Mouse (Mus musculus): Measurements from ENCODE around the gene Arhgef15. TPM values are rescaled to one million over a fixed set of nuclear protein-coding genes. Genes with fewer than 3 reads are reported as not detected.

Arhgef15 gene
- polyA plus RNA-seq, 1 experiment from 2014 or later, result 10.5 TPM

DNA sequence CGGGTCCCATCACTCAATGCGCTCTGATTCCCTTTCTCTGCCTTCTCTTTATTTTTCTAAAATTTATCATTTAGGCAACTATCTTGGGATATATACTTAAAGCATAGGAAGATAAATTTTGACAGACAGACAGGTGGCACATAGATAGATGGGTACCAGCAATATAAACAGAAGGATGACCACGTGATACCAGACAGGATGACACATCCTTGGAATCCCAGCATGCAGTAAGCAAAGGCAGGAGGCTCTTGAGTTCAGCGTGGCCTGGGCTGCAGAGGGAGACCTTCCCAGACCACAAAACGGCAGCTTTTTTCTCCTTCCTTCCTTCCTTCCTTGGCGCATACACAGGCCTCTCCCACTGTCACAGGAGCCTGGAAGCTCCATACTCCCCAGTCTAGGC is 59.4 kb downstream of the Arhgef15 start:
- WGBS, result 75% methylated on average over 6 of the region's 6 CpGs
- Histone ChIP-seq H3K36me3 (peaks cover 1% of the 10 kb centered on the region; the same call in 1 of the 2 replicates), H3K9ac (no peak overlapping the region), H3K9me3 (no peaks in the 10 kb centered on the region), H3K27ac (no peak overlapping the region), H3K4me1 (peaks cover 6% of the 10 kb centered on the region), H3K4me3 (no peak overlapping the region), H3K4me2 (replicated peaks) (no peak overlapping the region), H3K27me3 (replicated peaks) (no peaks in the 10 kb centered on the region)
- no peak for ATAC-seq (ENCODE audit: low FRiP score, low read depth)

DNA sequence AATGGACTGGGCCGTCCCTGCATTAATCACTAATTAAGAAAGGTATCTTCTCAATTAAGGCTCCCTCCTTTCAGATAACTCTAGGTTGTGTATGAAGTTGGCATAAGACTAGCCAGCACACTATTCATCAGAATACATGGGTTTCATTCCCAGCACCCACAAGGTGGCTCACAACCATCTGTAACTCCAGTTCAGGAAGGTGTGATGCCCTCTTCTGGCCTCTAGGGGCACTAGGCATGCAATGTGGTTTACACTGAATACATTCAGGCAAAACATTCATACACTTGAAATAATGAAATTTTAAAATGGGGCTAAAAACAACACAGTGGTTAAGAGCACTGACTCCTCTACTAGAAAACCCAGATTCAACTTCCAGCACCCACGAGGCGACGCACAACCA is 60.2 kb downstream of the Arhgef15 start:
- H3K36me3 ChIP-seq, result no peaks in the 10 kb centered on the region
- no peak overlapping the region for H3K27ac ChIP-seq
- no peaks in the 10 kb centered on the region; the same call in 1 of the 2 replicates for H3K4me1 ChIP-seq
- no peaks in the 10 kb centered on the region for H3K27me3 ChIP-seq (replicated peaks)
- no peak for ATAC-seq (ENCODE audit: low FRiP score, low read depth)
- H3K9me3 ChIP-seq, result no peaks in the 10 kb centered on the region
- 47% methylated on average over 4 of the region's 4 CpGs for WGBS
- H3K4me2 ChIP-seq (replicated peaks), result no peak overlapping the region
- no peak overlapping the region for H3K9ac ChIP-seq
- H3K4me3 ChIP-seq, result no peak overlapping the region

DNA sequence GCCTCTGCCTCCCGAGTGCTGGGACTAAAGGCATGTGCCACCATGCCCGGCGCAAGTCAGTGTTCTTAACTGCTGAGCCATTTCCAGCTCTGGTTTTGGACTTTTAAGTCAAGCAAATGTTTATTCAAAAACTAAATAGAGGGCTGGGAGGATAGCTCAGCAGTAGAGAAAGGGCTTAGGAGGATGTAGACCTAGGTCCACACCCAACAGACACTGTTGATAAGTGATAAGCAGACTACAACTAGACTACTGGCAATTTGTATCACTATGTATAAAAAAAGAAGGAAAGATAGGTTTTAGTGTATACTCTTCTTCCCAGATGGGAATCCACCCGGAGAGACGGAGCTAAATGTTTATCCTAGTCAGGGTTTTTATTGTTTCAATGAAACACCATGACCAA is 61.0 kb downstream of the Arhgef15 start:
- H3K9me3 ChIP-seq, result no peaks in the 10 kb centered on the region
- H3K9ac ChIP-seq, result no peak overlapping the region
- no peak overlapping the region for H3K4me3 ChIP-seq
- 93% methylated on average over 5 of the region's 5 CpGs for WGBS
- no peak overlapping the region for H3K27ac ChIP-seq
- H3K4me1 ChIP-seq, result no peaks in the 10 kb centered on the region; the same call in 1 of the 2 replicates
- ATAC-seq (ENCODE audit: low FRiP score, low read depth), result no peak
- H3K4me2 ChIP-seq (replicated peaks), result no peak overlapping the region
- H3K36me3 ChIP-seq, result no peaks in the 10 kb centered on the region
- no peaks in the 10 kb centered on the region for H3K27me3 ChIP-seq (replicated peaks)

DNA sequence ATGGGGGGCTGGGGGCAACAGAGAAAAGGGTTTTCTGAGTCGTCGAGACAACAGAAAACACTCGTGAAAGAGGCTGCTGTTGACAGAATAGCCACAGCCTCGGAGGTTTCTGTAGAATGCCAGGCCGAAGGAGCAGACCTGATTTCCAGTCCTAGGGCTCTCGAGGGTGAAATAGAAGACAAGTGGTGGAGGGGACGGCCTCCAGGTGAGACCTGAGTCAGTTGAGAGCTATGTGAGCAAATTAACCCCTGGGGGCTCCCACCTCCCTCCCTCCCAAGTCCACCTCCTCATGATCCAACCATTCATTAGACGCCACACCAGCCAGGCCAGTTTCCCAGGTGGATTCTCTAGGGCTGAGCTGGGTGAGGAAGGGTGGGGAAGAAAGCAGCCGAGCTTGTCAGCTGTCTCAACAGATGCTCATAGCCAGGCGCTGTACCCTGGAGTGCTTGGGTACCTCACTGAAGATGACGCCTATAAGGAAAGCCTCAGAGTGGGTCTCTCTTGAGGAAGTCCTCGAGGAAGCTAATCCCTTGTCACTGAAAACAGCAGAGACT is 63.3 kb downstream of the Arhgef15 start:
- no peak overlapping the region for H3K27ac ChIP-seq
- WGBS, result 75% methylated on average over 12 of the region's 12 CpGs

More for the DNA sequence above, 63.3 kb downstream of the Arhgef15 start:
- H3K27me3 ChIP-seq (replicated peaks), result no peaks in the 10 kb centered on the region
- no peak overlapping the region for H3K9ac ChIP-seq
- no peak overlapping the region for H3K4me3 ChIP-seq
- H3K36me3 ChIP-seq, result no peaks in the 10 kb centered on the region
- H3K4me1 ChIP-seq, result no peaks in the 10 kb centered on the region
- H3K4me2 ChIP-seq (replicated peaks), result no peak overlapping the region
- no peaks in the 10 kb centered on the region for H3K9me3 ChIP-seq
- ATAC-seq (ENCODE audit: low FRiP score, low read depth), result no peak

Small RNA genes within 50 kb of the gene (microRNA-seq; reads per million reads assigned to microRNA genes)
- gene Mir3062, result 7.6 reads per million, percentile 20 among the genes with 10 or more reads in this experiment

Other genes starting within 250 kb of the Arhgef15 start
- gene Ndel1, start 85.6 kb downstream of the Arhgef15 start, polyA plus RNA-seq (2016; fragmentation: Nextera tagmentation; extraction: Ambion mirVana), result 80.4 and 81.5 TPM in 2 replicates
- 0.05 TPM in 1 of 2 replicates, not detected in the other for gene Rnf222, start 68.9 kb downstream of the Arhgef15 start, polyA plus RNA-seq (2016; fragmentation: Nextera tagmentation; extraction: Ambion mirVana)
- gene Rpl26, start 55.9 kb downstream of the Arhgef15 start, polyA plus RNA-seq (2016; fragmentation: Nextera tagmentation; extraction: Ambion mirVana), result 732 and 743 TPM in 2 replicates
- gene Odf4, start 30.4 kb downstream of the Arhgef15 start, polyA plus RNA-seq (2016; fragmentation: Nextera tagmentation; extraction: Ambion mirVana), result not detected in 2 replicates
- 1.9 and 2.5 TPM in 2 replicates for gene Slc25a35, start 10.7 kb upstream of the Arhgef15 start, polyA plus RNA-seq (2016; fragmentation: Nextera tagmentation; extraction: Ambion mirVana)
- gene Rangrf, start 17.7 kb upstream of the Arhgef15 start, polyA plus RNA-seq (2016; fragmentation: Nextera tagmentation; extraction: Ambion mirVana), result 37.4 and 42.2 TPM in 2 replicates
- 26.3 and 30.9 TPM in 2 replicates for gene Pfas, start 51.0 kb upstream of the Arhgef15 start, polyA plus RNA-seq (2016; fragmentation: Nextera tagmentation; extraction: Ambion mirVana)
- gene Ctc1, start 58.4 kb upstream of the Arhgef15 start, polyA plus RNA-seq (2016; fragmentation: Nextera tagmentation; extraction: Ambion mirVana), result 60.8 and 66.8 TPM in 2 replicates
- 95.5 and 98.4 TPM in 2 replicates for gene Aurkb, start 88.2 kb upstream of the Arhgef15 start, polyA plus RNA-seq (2016; fragmentation: Nextera tagmentation; extraction: Ambion mirVana)
- 17.9 and 18.9 TPM in 2 replicates for gene Borcs6, start 102.2 kb upstream of the Arhgef15 start, polyA plus RNA-seq (2016; fragmentation: Nextera tagmentation; extraction: Ambion mirVana)
- gene Tmem107, start 113.3 kb upstream of the Arhgef15 start, polyA plus RNA-seq (2016; fragmentation: Nextera tagmentation; extraction: Ambion mirVana), result 36.1 and 39.8 TPM in 2 replicates
- 149 and 174 TPM in 2 replicates for gene Vamp2, start 131.0 kb upstream of the Arhgef15 start, polyA plus RNA-seq (2016; fragmentation: Nextera tagmentation; extraction: Ambion mirVana)
- gene Per1, start 137.7 kb upstream of the Arhgef15 start, polyA plus RNA-seq (2016; fragmentation: Nextera tagmentation; extraction: Ambion mirVana), result 7.4 and 9.0 TPM in 2 replicates
- 0.28 TPM in 2 replicates for gene Hes7, start 162.9 kb upstream of the Arhgef15 start, polyA plus RNA-seq (2016; fragmentation: Nextera tagmentation; extraction: Ambion mirVana)
- not detected in 2 replicates for gene 9130213A22Rik, start 165.1 kb upstream of the Arhgef15 start, polyA plus RNA-seq (2016; fragmentation: Nextera tagmentation; extraction: Ambion mirVana)
- 0.65 TPM in 1 of 2 replicates, not detected in the other for gene Aloxe3, start 168.4 kb upstream of the Arhgef15 start, polyA plus RNA-seq (2016; fragmentation: Nextera tagmentation; extraction: Ambion mirVana)
- gene Alox12b, start 199.5 kb upstream of the Arhgef15 start, polyA plus RNA-seq (2016; fragmentation: Nextera tagmentation; extraction: Ambion mirVana), result 0.20 TPM in 1 of 2 replicates, not detected in the other
- gene Alox8, start 240.4 kb upstream of the Arhgef15 start, polyA plus RNA-seq (2016; fragmentation: Nextera tagmentation; extraction: Ambion mirVana), result 0.09 TPM in 1 of 2 replicates, not detected in the other